In the genomic region with DNA sequence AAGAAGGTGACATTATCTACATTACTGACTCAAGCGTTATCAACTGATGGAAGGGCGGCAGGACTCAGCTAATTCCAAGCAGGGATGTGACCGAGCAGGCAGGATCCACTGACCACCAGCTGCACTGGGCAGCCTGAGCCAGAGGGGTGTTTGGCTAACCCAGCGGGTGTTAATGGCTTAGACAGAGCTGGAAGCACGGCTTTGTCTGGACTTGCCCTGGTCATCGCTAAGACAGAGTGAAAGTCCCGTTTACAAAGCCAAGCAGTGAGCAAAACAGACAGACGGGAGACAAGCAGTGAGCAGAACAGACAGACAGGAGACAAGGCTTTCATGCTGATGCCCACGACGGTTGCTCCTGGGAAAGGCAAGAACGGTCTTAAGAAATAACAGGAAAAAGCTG, we compare ENCODE assay signal across 13 mouse cellular contexts. TPM values are rescaled to one million over a fixed set of nuclear protein-coding genes. Genes with fewer than 3 reads are reported as not detected.
DNase-seq lines count a peak whose midpoint lies in the region; ATAC-seq lines count a peak whose summit lies in the region.
"Had no signal": no experiment of that assay in that cellular context is flagged by ENCODE, and none has a peak within 500 bp of the region (broad histone marks: within the 10 kb centered on the region; RNA-seq: fewer than 3 reads in every experiment).

No protein-coding gene starts in this region.

- no peak overlapping the region for H3K9ac ChIP-seq in heart, embryonic 13.5 days
- 0 out of 2 replicates have a peak overlapping the region, but pooled peaks have one; percentile 16 for H3K9ac ChIP-seq in midbrain, embryonic 16.5 days (ENCODE audit: low read depth, low read length)

- no peak overlapping the region for H3K27ac ChIP-seq in heart, embryonic 13.5 days (replicated peaks)
- no peak overlapping the region for H3K27ac ChIP-seq in midbrain, embryonic 16.5 days (ENCODE audit: low read length)

- no peaks in the 10 kb centered on the region for H3K36me3 ChIP-seq in heart, embryonic 13.5 days
- H3K36me3 ChIP-seq in midbrain, embryonic 16.5 days (ENCODE audit: control insufficient read depth, insufficient read depth, low read length) = no peaks in the 10 kb centered on the region

- WGBS in heart, embryonic 13.5 days = 8% methylated on average over 11 of the region's 11 CpGs
- 4% methylated on average over 11 of the region's 11 CpGs for WGBS in midbrain, embryonic 16.5 days

- peaks cover 14% of the 10 kb centered on the region for H3K4me1 ChIP-seq in heart, embryonic 13.5 days
- peaks cover 5% of the 10 kb centered on the region for H3K4me1 ChIP-seq in midbrain, embryonic 16.5 days (ENCODE audit: control insufficient read depth, insufficient read depth, low read length)

- H3K4me3 ChIP-seq in heart, embryonic 13.5 days = no peak overlapping the region
- H3K4me3 ChIP-seq in midbrain, embryonic 16.5 days (ENCODE audit: low read depth, low read length) = no peak overlapping the region
- H3K4me3 ChIP-seq: erythroblast, embryonic 14.5 days had no signal

- intact Hi-C loops in heart, postnatal 36 days (cut with DNase I) = no loop called here
- intact Hi-C loops in left cerebral cortex, postnatal 36 days (cut with DNase I) = no loop called here

- peak overlapping the region; percentile 40 for H3K4me2 ChIP-seq in heart, embryonic 13.5 days
- H3K4me2 ChIP-seq in midbrain, embryonic 16.5 days (ENCODE audit: low read length) = no peak overlapping the region
- H3K4me2 ChIP-seq: liver, embryonic 11.5 days had no signal

- no peak for ATAC-seq in heart, embryonic 13.5 days (ENCODE audit: extremely low read depth, insufficient number of reproducible peaks, low FRiP score, low TSS enrichment)
- ATAC-seq in granulocyte monocyte progenitor cell, adult 5-6 weeks (replicated peaks; ENCODE audit: poor library complexity, severe bottlenecking) = peak; percentile 25
- no peak for ATAC-seq in midbrain, embryonic 16.5 days

- H3K27me3 ChIP-seq in heart, embryonic 13.5 days (replicated peaks) = peaks cover 11% of the 10 kb centered on the region
- H3K27me3 ChIP-seq in midbrain, embryonic 16.5 days (ENCODE audit: control insufficient read depth, insufficient read depth, low read depth, low read length) = no peaks in the 10 kb centered on the region

- DNase-seq in heart, postnatal 36 days = no peak
- DNase-seq in Muller cell, postnatal 12 days (ENCODE audit: inconsistent ontology term) = peak; percentile 70
- no peak for DNase-seq in left cerebral cortex, postnatal 36 days (ENCODE audit: low spot score in 2 of 2)
- no peak for DNase-seq in thymus, postnatal 0 days (ENCODE audit: low spot score)
- no peak for DNase-seq in cerebellum, postnatal 36 days
- DNase-seq: cerebellum, adult 11-12 months; kidney, postnatal 14 days; right cerebral cortex, postnatal 14 days had no signal

- H3K9me3 ChIP-seq in heart, embryonic 13.5 days = no peaks in the 10 kb centered on the region
- no peaks in the 10 kb centered on the region for H3K9me3 ChIP-seq in midbrain, embryonic 16.5 days (replicated peaks; ENCODE audit: control insufficient read depth, low read length, poor library complexity, severe bottlenecking)

RNA-seq across cellular contexts. Expression of a gene that starts 4.2 kb away (rescaled TPM):
- 0.11 TPM in 1 of 2 replicates, not detected in the other for polyA plus RNA-seq in heart, embryonic 13.5 days (2015; fragmentation: Nextera tagmentation; extraction: Ambion mirVana)
- total RNA-seq in heart, postnatal 36 days (2021) = not detected
- total RNA-seq in granulocyte monocyte progenitor cell, adult 5-6 weeks (2014; fragmentation: Nextera tagmentation) = 1.7 TPM in 1 of 2 replicates, not detected in the other
- 0.46 TPM in 1 of 2 replicates, not detected in the other for total RNA-seq in granulocyte monocyte progenitor cell, adult 5-6 weeks (2017)
- 45.9 and 68.2 TPM in 2 replicates for polyA plus RNA-seq in midbrain, embryonic 16.5 days (2015; fragmentation: Nextera tagmentation; extraction: Ambion mirVana)
- total RNA-seq in left cerebral cortex, postnatal 36 days (2021) = 1 to 10 TPM in 1 of 2 experiments, under 1 TPM in 1; 0.41 to 1.1 TPM
- 0.30 and 0.43 TPM in 2 replicates for polyA plus RNA-seq in thymus, postnatal 0 days (2015; fragmentation: Nextera tagmentation; extraction: Ambion mirVana)
- polyA plus RNA-seq: liver, embryonic 11.5 days had no signal
